Mouse (Mus musculus) C2C12 (cell line): Measurements from ENCODE around the gene Rasgrp3. TPM values are rescaled to one million over a fixed set of nuclear protein-coding genes. Genes with fewer than 3 reads are reported as not detected.
A peak's percentile ranks its signal among the peaks of the same experiment; 100 is the strongest.

Experiments used
- H3K27me3 ChIP-seq: one replicate; pipeline ENCODE4 v1.6.1; 2011; ENCODE audit not compliant: control insufficient read depth, insufficient read depth, insufficient read length
- H3K36me3 ChIP-seq: one replicate; pipeline ENCODE4 v1.6.1; 2011; ENCODE audit not compliant: control insufficient read depth, insufficient read depth
- H3K4me3 ChIP-seq: one replicate; pipeline ENCODE4 v1.5.1; 2011; ENCODE audit warnings: mild to moderate bottlenecking, control low read depth; ENCODE audit not compliant: poor library complexity, insufficient read depth, severe bottlenecking
- H3K79me2 ChIP-seq: one replicate; pipeline ENCODE4 v1.6.1; 2011; ENCODE audit not compliant: control insufficient read depth, insufficient read depth
- H3K79me3 ChIP-seq: one replicate; pipeline ENCODE4 v1.6.1; 2011; ENCODE audit warnings: low read depth, control low read depth
- H3ac ChIP-seq: one replicate; pipeline ENCODE3; 2011; ENCODE audit warnings: low read depth; ENCODE audit not compliant: control insufficient read depth, insufficient read length
- CEBPB ChIP-seq: IDR thresholded peaks from one replicate; pipeline ENCODE4 v1.6.1; 2011; ENCODE audit warnings: low read depth, mild to moderate bottlenecking, control low read depth, moderate library complexity
- CTCF ChIP-seq: IDR thresholded peaks from one replicate; pipeline ENCODE4 v1.5.1; 2011; ENCODE audit not compliant: control insufficient read depth, insufficient read depth, insufficient read length
- FOSL1 ChIP-seq: IDR thresholded peaks from one replicate; pipeline ENCODE4 v1.8.0; 2011; ENCODE audit warnings: mild to moderate bottlenecking, low read length; ENCODE audit not compliant: poor library complexity, insufficient read depth, severe bottlenecking
- MAX ChIP-seq: IDR thresholded peaks from one replicate; pipeline ENCODE4 v1.6.1; 2011; ENCODE audit warnings: mild to moderate bottlenecking, control low read depth
- MYOD1 ChIP-seq: IDR thresholded peaks from one replicate; pipeline ENCODE4 v1.6.1; 2011; ENCODE audit warnings: low read depth; ENCODE audit not compliant: control insufficient read depth, insufficient read length
- MYOG ChIP-seq: IDR thresholded peaks from one replicate; pipeline ENCODE4 v1.6.1; 2011; ENCODE audit not compliant: control insufficient read depth, insufficient read length; ENCODE audit errors: extremely low read depth
- USF1 ChIP-seq: IDR thresholded peaks from one replicate; pipeline ENCODE4 v1.6.1; 2011; ENCODE audit warnings: low read depth, mild to moderate bottlenecking, control low read depth, moderate library complexity
- polyA plus RNA-seq: library from polyadenylated mRNA; unstranded; fragments of >200 nt; fragmentation: generic; extraction: Trizol; gene quantifications from one replicate; pipeline ENCODE4 v1.2.1, GENCODE M21; 2012; ENCODE audit warnings: missing spikeins

Gene Rasgrp3
- polyA plus RNA-seq, 1 experiment = 0.05 TPM

DNA sequence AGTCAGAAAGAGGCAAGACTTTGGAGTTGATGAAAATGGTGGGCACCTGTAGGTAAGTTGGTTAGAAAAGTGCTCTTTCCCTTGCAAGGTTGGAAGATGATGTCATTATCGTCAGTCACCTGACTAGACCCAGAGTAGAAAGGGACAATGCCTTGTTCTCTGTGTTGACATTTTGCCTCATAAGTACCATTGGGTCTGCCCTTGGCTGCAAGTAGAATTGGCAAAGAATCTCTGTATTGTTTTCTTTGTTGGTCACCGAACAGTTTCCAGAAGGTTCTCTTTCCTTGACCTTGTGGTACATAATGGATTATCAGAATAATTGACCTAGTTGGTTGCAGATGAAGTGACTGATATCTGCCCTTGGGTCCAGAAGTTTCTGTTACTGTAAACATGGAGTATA lies 27.9 kb downstream of the Rasgrp3 start:
- Histone ChIP-seq H3K4me3 (no peak overlapping the region), H3K79me2 (no peaks in the 10 kb centered on the region)

GRCm38 (mm10) chr17:75464331-75464982 lies 28.8 kb downstream of the Rasgrp3 start:
- no peaks in the 10 kb centered on the region for H3K79me2 ChIP-seq
- H3K79me3 ChIP-seq = no peaks in the 10 kb centered on the region
- no peak overlapping the region for H3K4me3 ChIP-seq
- H3K36me3 ChIP-seq = no peaks in the 10 kb centered on the region
- H3K27me3 ChIP-seq = no peaks in the 10 kb centered on the region
- peak overlapping the region; percentile 34 for H3ac ChIP-seq
- TF ChIP-seq USF1 (no peak), CTCF (no peak), MYOG (no peak), CEBPB (no peak), MYOD1 (no peak), FOSL1 (no peak), MAX (no peak)

More for the DNA sequence above, 27.9 kb downstream of the Rasgrp3 start:
- Histone ChIP-seq H3K27me3 (no peaks in the 10 kb centered on the region), H3K36me3 (no peaks in the 10 kb centered on the region), H3K79me3 (no peaks in the 10 kb centered on the region), H3ac (no peak overlapping the region)
- TF ChIP-seq CTCF = no peak

DNA sequence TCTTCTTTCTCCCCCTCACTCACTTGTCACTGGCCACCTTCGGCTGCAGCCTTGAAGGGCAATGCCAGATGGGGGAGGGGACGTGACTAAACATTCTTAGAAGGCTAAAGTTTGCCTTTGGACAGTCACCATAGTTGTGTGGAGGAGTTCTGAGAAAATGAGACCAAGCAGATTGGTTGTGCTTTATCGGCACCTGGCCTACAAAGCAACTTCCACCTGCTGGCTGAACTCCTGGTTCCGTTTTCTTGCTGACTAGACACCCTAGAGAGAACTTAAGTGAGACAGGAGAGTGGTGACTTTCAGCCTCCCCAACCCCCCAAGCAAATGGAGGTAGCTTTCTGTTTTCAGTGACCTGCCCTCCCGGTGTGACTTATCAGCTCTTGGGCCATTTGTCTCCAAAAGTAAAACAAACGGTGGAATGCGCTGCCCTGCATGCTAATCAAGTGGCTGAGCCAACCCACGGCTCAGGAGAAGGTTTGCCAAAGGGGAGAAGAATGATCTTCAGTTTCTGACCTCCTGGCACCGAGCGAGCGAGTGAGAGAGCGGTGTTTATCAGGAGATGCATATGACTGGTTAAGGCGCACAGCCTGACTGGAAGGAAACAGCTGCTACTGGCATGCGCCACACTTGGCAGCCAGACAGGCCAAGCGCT lies 29.4 kb downstream of the Rasgrp3 start:
- H3ac ChIP-seq = peak overlapping the region; percentile 8
- H3K36me3 ChIP-seq = no peaks in the 10 kb centered on the region
- no peaks in the 10 kb centered on the region for H3K79me2 ChIP-seq
- no peak for TF ChIP-seq MYOG
- no peak for TF ChIP-seq CTCF
- peak; percentile 79 for TF ChIP-seq MAX
- TF ChIP-seq USF1 = no peak
- TF ChIP-seq CEBPB = no peak
- TF ChIP-seq MYOD1 = peak; percentile 93
- TF ChIP-seq FOSL1 = no peak
- no peaks in the 10 kb centered on the region for H3K27me3 ChIP-seq
- no peak overlapping the region for H3K4me3 ChIP-seq
- H3K79me3 ChIP-seq = no peaks in the 10 kb centered on the region

DNA sequence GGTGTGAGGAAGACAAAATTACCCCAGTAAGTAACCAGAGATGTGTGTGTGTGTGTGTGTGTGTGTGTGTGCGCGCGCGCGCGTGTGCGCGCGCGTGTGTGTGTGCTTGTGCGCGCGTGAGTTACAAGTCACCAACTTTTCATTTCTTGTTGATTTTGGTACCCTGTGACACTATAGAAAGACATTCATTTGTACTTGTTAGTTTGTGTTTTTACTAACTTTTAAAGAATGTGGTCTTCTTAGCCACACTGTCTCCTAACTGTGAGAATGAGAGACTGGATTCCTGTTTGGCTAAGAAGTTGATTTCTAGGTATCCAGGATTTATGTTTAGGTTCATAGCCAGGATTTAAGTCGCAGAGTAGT lies 29.9 kb downstream of the Rasgrp3 start:
- no peaks in the 10 kb centered on the region for H3K36me3 ChIP-seq
- no peak overlapping the region for H3ac ChIP-seq
- no peaks in the 10 kb centered on the region for H3K79me3 ChIP-seq
- H3K4me3 ChIP-seq = no peak overlapping the region
- H3K27me3 ChIP-seq = no peaks in the 10 kb centered on the region
- H3K79me2 ChIP-seq = no peaks in the 10 kb centered on the region
- TF ChIP-seq CTCF (no peak), MAX (no peak), FOSL1 (no peak), USF1 (no peak)

DNA sequence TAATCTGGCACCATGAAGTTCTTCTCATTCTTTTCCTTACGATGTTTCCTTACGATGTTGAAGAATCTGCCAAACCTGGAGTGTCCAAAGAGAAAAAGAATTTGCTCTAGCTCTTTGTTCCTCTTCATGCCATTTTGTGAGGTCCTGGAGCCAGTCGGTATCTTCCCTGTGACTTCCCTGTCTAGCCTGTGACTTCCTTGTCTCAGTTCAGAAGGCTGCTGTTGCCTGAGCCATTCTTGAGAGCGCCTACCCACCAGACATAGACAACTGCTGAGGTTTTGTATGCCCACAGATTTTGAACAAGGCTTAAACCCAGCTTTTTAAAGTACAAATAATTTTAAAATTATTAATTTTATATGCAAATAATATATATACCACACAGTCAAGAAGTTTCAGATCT lies 31.3 kb downstream of the Rasgrp3 start:
- Histone ChIP-seq H3K36me3 (no peaks in the 10 kb centered on the region), H3ac (no peak overlapping the region), H3K79me2 (no peaks in the 10 kb centered on the region), H3K4me3 (no peak overlapping the region), H3K27me3 (no peaks in the 10 kb centered on the region), H3K79me3 (no peaks in the 10 kb centered on the region)
- TF ChIP-seq MYOD1 = no peak

GRCm38 (mm10) chr17:75467526-75467925 lies 31.8 kb downstream of the Rasgrp3 start:
- no peaks in the 10 kb centered on the region for H3K79me3 ChIP-seq
- TF ChIP-seq MYOG (no peak), MYOD1 (no peak), MAX (no peak), FOSL1 (no peak), CTCF (no peak), CEBPB (no peak), USF1 (no peak)

More at GRCm38 (mm10) chr17:75467526-75467925, 31.8 kb downstream of the Rasgrp3 start:
- Histone ChIP-seq H3K4me3 (no peak overlapping the region), H3K36me3 (no peaks in the 10 kb centered on the region), H3K27me3 (no peaks in the 10 kb centered on the region), H3K79me2 (no peaks in the 10 kb centered on the region), H3ac (no peak overlapping the region)
